Mouse (Mus musculus) left cerebral cortex, postnatal 14 days (tissue): ENCODE measurements around the gene Tpcn1. TPM values are rescaled to one million over a fixed set of nuclear protein-coding genes. Genes with fewer than 3 reads are reported as not detected.
"Not testable (repeated sequence)": the region's sequence is repeated elsewhere in the genome, so short reads cannot be mapped to it uniquely, and the experiment has no call there.

Experiments
- DNase-seq, 2 experiments: peaks; one replicate each; pipeline ENCODE4 v3.0.0; 2021 to 2022; ENCODE audit warnings: low spot score in 2 of 2, mixed read lengths in 1 of 2
- intact Hi-C: fragments of 180-260 bp; cut with DNase I; formaldehyde crosslinking; loops from one replicate; pipeline ENCODE4 v1.15.1; 2025
- total RNA-seq, 2 experiments: library from RNA; stranded (reverse); gene quantifications; 2 replicates each; pipeline ENCODE4 v1.2.3; 2021

Gene Tpcn1
- total RNA-seq, 2 experiments from 2014 or later, result 47.7 to 50.0 TPM

GRCm38 (mm10) chr5:120502675-120503143 lies 85.8 kb downstream of the Tpcn1 start:
- no peak for DNase-seq
- intact Hi-C loops, result loop anchor here (5.0 kb wide), 1 partner anchor 85 kb away; the partner anchor contains the start of genes Iqcd and Tpcn1

- intact Hi-C loops, result loop anchor here (5.0 kb wide), 1 partner anchor 85 kb away; the partner anchor contains the start of genes Iqcd and Tpcn1
- DNase-seq, result peak; percentile 56 to 82
Observed at GRCm38 (mm10) chr5:120502147-120502621, 86.3 kb downstream of the Tpcn1 start.

- intact Hi-C loops, result loop anchor here (5.0 kb wide), 1 partner anchor 87 kb away; the partner anchor contains the start of genes Iqcd and Tpcn1
- not testable (repeated sequence) for DNase-seq
Observed at GRCm38 (mm10) chr5:120500609-120501008, 87.9 kb downstream of the Tpcn1 start.

- no peak for DNase-seq
- intact Hi-C loops, result no loop called here
Observed at GRCm38 (mm10) chr5:120499202-120499601, 89.3 kb downstream of the Tpcn1 start.

- intact Hi-C loops, result no loop called here
- DNase-seq, result no peak
Observed at GRCm38 (mm10) chr5:120497071-120497470, 91.4 kb downstream of the Tpcn1 start.

- DNase-seq, result no peak
- intact Hi-C loops, result no loop called here
Observed at GRCm38 (mm10) chr5:120495703-120496226, 92.7 kb downstream of the Tpcn1 start.

GRCm38 (mm10) chr5:120495064-120495702 lies 93.3 kb downstream of the Tpcn1 start:
- intact Hi-C loops, result no loop called here
- no peak for DNase-seq

GRCm38 (mm10) chr5:120493873-120494395 lies 94.5 kb downstream of the Tpcn1 start:
- DNase-seq, result no peak
- intact Hi-C loops, result no loop called here

GRCm38 (mm10) chr5:120493440-120493839 lies 95.0 kb downstream of the Tpcn1 start:
- intact Hi-C loops, result no loop called here
- no peak for DNase-seq

GRCm38 (mm10) chr5:120492437-120492836 lies 96.0 kb downstream of the Tpcn1 start:
- DNase-seq, result peak in 1 of 2 experiments; percentile 58
- intact Hi-C loops, result no loop called here

GRCm38 (mm10) chr5:120490679-120491192 lies 97.7 kb downstream of the Tpcn1 start:
- peak; percentile 54 to 71 for DNase-seq
- intact Hi-C loops, result no loop called here

GRCm38 (mm10) chr5:120487844-120488243 lies 100.6 kb downstream of the Tpcn1 start:
- DNase-seq, result no peak
- intact Hi-C loops, result no loop called here

Other genes starting within 250 kb of the Tpcn1 start
- gene Lhx5, start 157.0 kb downstream of the Tpcn1 start, total RNA-seq, result under 1 TPM in 1 of 2 experiments, not detected in 1; 0.27 TPM
- 1 to 10 TPM; 5.1 to 5.4 TPM for gene Sdsl, start 115.9 kb downstream of the Tpcn1 start, total RNA-seq
- gene Sds, start 112.1 kb downstream of the Tpcn1 start, total RNA-seq, result not detected
- gene Plbd2, start 85.0 kb downstream of the Tpcn1 start, total RNA-seq, result 10 to 100 TPM; 77.4 to 81.8 TPM
- 1 to 10 TPM; 5.2 to 5.4 TPM for gene Slc8b1, start 77.5 kb downstream of the Tpcn1 start, total RNA-seq
- gene Iqcd, start 343 bp upstream of the Tpcn1 start, total RNA-seq, result under 1 TPM; 0.22 to 0.59 TPM
- 10 to 100 TPM; 31.5 to 32.4 TPM for gene Rita1, start 23.9 kb upstream of the Tpcn1 start, total RNA-seq
- gene Ddx54, start 24.1 kb upstream of the Tpcn1 start, total RNA-seq, result 10 to 100 TPM; 44.5 to 48.0 TPM
- gene Cfap73, start 45.6 kb upstream of the Tpcn1 start, total RNA-seq, result not detected
- gene Rasal1, start 60.1 kb upstream of the Tpcn1 start, total RNA-seq, result 100 to 1,000 TPM in 1 of 2 experiments, 10 to 100 TPM in 1; 94.2 to 107 TPM
- gene Dtx1, start 123.3 kb upstream of the Tpcn1 start, total RNA-seq, result 10 to 100 TPM; 72.6 to 80.1 TPM
- under 1 TPM in 1 of 2 experiments, not detected in 1; 0.40 TPM for gene Oas2, start 161.2 kb upstream of the Tpcn1 start, total RNA-seq
- gene Oas3, start 189.0 kb upstream of the Tpcn1 start, total RNA-seq, result not detected
- not detected for gene Oas1e, start 206.9 kb upstream of the Tpcn1 start, total RNA-seq
- gene Oas1c, start 223.8 kb upstream of the Tpcn1 start, total RNA-seq, result under 1 TPM; 0.59 to 0.87 TPM